Mouse (Mus musculus) kidney, postnatal 14 days (tissue): ENCODE results near the gene AC134908.4.
"Not testable (repeated sequence)": the region's sequence is repeated elsewhere in the genome, so short reads cannot be mapped to it uniquely, and the experiment has no call there.

Experiments
- DNase-seq: peaks from one replicate; pipeline ENCODE4 v3.0.0; 2022; ENCODE audit warnings: mixed read lengths

The AC134908.4 gene

GRCm38 (mm10) chr17:25830806-25831431, 35.5 kb upstream of the AC134908.4 start:
- no peak for DNase-seq

- DNase-seq = no peak
Observed at GRCm38 (mm10) chr17:25830200-25830753, 34.8 kb upstream of the AC134908.4 start.

GRCm38 (mm10) chr17:25829558-25830017, 34.1 kb upstream of the AC134908.4 start:
- DNase-seq = no peak

- peak; percentile 88 for DNase-seq
Observed at GRCm38 (mm10) chr17:25828712-25829557, 33.5 kb upstream of the AC134908.4 start, which contains the start of gene Jmjd8. Jmjd8 (plus strand) TSS chr17:25828867.

- no peak for DNase-seq
Observed at GRCm38 (mm10) chr17:25828223-25828594, 32.8 kb upstream of the AC134908.4 start.

- DNase-seq = no peak
Observed at GRCm38 (mm10) chr17:25827546-25828222, 32.2 kb upstream of the AC134908.4 start.

GRCm38 (mm10) chr17:25827011-25827410, 31.6 kb upstream of the AC134908.4 start:
- no peak for DNase-seq

GRCm38 (mm10) chr17:25825984-25826570, 30.6 kb upstream of the AC134908.4 start:
- DNase-seq = no peak

- DNase-seq = no peak
Observed at GRCm38 (mm10) chr17:25825311-25825710, 29.9 kb upstream of the AC134908.4 start.

- no peak for DNase-seq
Observed at GRCm38 (mm10) chr17:25824362-25825142, 29.1 kb upstream of the AC134908.4 start.

GRCm38 (mm10) chr17:25823452-25823851, 28.0 kb upstream of the AC134908.4 start, which contains the start of gene Wdr24:
Wdr24 (plus strand) TSS chr17:25823627.
- DNase-seq = peak; percentile 86

- no peak for DNase-seq
Observed at GRCm38 (mm10) chr17:25818851-25819780, 23.7 kb upstream of the AC134908.4 start.

- no peak for DNase-seq
Observed at GRCm38 (mm10) chr17:25817662-25818061, 22.2 kb upstream of the AC134908.4 start.

GRCm38 (mm10) chr17:25813471-25813870, 18.0 kb upstream of the AC134908.4 start:
- peak; percentile 90 for DNase-seq

GRCm38 (mm10) chr17:25810890-25811289, 15.4 kb upstream of the AC134908.4 start:
- DNase-seq = no peak

GRCm38 (mm10) chr17:25809606-25810340, 14.3 kb upstream of the AC134908.4 start:
- no peak for DNase-seq

GRCm38 (mm10) chr17:25808789-25809605, 13.5 kb upstream of the AC134908.4 start, which contains the start of gene Fbxl16:
Fbxl16 (plus strand) TSS chr17:25809085.
- DNase-seq = peak; percentile 84

- DNase-seq = no peak
Observed at GRCm38 (mm10) chr17:25808028-25808427, 12.6 kb upstream of the AC134908.4 start.

- not testable (repeated sequence) for DNase-seq
Observed at GRCm38 (mm10) chr17:25807452-25807851, 12.0 kb upstream of the AC134908.4 start.
